Mouse (Mus musculus) embryo, embryonic 10 days (tissue): Measurements from ENCODE around the gene Olfr693.
"Not testable (repeated sequence)": the region's sequence is repeated elsewhere in the genome, so short reads cannot be mapped to it uniquely, and the experiment has no call there.

Experiments
- DNase-seq: peaks from one replicate; pipeline ENCODE4 v3.0.0-alpha.2; 2015; ENCODE audit warnings: low spot score

The Olfr693 gene

DNA sequence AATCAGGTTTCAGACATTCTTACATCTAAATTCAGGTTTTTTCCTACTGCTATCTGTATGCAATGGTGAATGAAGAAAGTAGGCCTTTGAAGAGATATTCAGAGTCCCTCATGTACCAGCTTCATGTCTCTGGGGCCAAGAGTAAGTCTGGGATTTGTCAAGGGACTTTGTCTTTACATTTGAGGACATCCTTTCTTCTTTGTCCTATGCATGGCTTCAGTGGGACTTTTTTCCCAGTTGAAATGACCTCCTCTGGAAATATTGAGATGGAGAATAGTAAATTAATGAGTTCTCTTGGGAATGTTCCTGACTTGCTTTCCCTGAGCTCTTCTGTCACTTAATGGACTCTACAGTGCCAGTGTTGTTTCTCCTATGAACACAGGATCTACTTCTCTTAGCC, at the start of gene Olfr693:
Gene Olfr693, minus strand, starts transcription at position 101 of the 400 bp plus-strand sequence.
- DNase-seq, result no peak

DNA sequence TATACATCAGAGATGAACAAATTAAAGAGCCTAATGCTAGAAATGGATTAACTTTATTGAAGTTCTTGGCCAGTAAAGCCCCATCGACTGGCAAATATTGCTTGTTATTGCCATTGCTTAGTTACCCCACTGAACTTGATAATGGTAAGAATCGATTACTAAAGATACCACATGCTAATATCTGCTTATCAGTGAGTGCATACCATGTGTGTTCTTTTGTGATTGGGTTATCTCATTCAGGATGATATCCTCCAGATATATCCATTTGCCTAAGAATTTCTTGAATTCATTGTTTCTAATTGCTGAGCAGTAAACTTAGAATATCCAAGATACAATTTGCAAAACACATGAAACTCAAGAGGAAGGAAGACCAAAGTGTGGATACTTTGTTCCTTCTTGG, 45.3 kb upstream of the Olfr693 start:
- not testable (repeated sequence) for DNase-seq

DNA sequence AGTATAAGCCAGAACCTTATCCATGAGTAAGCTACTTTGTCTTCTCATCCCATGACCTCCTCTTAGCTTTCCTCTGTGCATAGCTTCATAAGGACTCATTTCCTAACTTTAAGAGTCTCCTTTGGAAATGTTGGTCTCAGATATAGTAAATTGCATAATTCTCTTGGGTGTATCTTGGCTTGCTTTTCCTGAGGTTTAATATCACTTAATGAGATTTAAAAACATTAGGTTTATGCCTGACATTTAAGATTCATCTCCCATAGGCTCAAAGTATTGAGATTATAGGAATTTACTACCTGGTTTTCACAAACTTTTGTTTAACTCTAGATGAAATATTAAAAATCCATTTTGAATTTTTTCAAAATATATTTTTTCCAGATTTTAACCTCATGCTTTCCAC, 35.9 kb upstream of the Olfr693 start, which contains the start of gene Olfr695:
Gene Olfr695, minus strand, starts transcription at position 101 of the 400 bp plus-strand sequence.
- no peak for DNase-seq

DNA sequence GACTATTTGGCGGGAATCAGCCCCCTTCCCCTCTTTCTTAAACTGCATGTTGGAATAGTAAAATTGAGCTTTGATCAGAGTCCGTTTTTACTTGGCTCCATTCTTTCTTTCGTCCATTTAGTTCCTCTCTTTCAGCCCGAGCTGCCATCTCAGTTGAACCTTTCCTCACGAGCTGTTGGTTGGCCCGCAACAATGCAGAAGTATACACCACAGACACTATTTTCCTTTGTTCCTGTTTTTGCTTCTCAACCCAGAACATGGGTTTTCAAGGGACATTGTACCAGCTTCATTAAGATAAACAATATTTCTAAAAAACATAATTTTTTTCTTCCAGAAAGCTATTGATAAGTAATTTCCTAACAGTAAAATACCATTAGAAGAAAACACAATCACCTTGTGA, 31.1 kb upstream of the Olfr693 start:
- no peak for DNase-seq

DNA sequence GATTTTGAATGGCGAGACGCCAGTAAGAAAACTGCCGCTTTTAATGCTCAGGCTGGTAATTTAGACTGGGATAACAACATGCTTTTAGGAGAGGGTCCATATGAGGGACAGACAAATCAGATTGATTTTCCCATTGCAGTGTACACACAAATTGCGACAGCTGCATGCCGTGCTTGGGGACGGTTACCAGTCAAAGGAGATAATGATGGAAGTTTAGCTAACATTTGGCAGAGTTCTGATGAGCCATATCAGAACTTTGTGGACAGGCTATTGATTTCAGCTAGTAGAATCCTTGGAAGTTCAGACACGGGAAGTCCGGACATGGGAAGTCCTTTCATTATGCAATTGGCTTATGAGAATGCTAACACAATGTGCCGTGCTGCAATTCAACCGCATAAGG, 27.3 kb upstream of the Olfr693 start:
- not testable (repeated sequence) for DNase-seq

DNA sequence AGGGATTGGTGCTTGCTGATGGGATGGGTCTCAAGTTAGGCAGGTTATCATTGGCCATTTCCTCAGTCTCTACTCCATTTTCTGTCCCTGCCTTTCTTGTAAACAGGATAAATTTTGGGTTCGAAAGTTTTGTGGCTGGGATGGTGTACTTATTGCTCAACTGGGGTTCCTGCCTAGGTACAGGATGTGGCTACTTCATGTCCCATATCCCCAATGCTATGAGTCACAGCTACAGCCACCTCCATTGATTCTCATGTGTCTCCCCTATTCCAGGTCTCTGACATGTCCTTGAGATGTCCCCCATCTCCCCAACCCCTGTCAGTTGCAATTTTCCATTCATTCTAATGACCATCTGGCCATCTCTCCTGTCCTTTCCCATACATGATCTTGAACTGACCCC, 16.5 kb upstream of the Olfr693 start:
- DNase-seq, result no peak

DNA sequence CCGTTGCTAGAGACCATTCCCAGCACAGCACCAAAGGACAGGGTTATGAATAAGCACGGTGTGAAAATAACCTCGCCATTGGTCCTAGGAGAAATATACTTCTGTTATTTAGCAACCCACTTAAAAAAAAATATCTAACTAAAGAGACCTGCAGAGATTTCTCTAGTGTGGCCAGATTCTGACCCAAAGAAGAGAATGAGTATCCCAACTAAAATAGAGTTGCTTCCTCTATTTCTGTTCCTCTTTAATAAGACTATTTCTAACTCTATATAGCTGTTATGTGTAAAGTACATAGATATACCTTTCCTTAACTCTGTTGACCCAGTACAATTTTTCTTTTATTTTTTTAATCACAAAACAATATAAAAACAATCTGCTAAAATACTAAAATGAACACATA, 12.6 kb upstream of the Olfr693 start:
- no peak for DNase-seq

DNA sequence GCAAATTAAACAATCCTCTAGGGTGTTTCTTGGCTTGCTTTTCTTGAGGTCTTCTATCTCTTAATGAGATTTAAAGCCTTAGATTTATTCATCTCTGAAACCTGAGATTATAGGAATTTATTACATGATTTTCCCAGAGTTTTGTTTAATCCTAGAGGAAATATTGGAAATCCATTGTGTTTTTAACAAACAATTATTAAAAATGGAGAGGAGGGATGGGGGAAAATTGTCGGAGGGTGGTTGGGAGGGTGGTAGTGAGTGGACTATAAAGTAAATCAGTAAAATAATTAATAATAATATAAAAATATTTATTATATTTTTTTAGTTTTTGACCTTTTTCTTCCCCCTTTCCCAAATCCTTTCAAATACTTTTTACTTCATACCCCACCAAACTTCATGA, 11.3 kb upstream of the Olfr693 start, which contains the start of gene Olfr694:
Gene Olfr694, minus strand, starts transcription at position 101 of the 400 bp plus-strand sequence.
- DNase-seq, result no peak

DNA sequence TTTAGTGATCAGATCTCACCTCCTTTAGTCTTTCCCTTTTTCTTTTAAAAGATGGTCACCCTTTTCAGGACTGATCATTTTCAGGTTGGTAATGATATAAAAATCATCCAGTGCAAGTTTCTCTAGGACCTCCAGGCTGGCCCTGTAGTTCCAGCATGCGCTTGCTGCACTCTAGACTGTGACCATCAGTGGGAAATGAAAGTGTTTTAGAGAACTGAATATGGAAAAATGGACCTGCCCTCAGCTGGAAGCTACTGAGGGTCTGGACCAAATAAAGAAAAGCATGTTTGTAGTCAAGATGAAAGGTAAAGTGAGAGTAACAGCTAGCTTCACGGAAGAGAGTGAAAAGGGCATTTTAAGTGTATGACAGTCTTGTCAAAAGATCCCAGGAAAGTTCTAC, 5.0 kb upstream of the Olfr693 start:
- no peak for DNase-seq

DNA sequence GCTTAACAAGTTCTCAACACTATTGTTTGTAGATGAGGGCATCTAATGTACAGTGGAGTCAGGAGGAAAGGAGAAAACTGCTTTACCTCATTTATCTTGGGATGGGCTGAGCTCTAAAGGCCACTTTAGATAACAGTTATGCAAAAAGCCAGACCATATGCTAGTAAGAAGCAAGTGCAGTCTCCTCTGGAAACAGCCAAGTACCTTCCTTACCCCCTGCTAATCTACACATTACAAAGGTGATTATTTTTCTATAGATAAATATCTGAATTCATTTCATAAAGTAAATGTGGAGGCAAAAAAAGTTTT, 28.1 kb downstream of the Olfr693 start:
- DNase-seq, result no peak

DNA sequence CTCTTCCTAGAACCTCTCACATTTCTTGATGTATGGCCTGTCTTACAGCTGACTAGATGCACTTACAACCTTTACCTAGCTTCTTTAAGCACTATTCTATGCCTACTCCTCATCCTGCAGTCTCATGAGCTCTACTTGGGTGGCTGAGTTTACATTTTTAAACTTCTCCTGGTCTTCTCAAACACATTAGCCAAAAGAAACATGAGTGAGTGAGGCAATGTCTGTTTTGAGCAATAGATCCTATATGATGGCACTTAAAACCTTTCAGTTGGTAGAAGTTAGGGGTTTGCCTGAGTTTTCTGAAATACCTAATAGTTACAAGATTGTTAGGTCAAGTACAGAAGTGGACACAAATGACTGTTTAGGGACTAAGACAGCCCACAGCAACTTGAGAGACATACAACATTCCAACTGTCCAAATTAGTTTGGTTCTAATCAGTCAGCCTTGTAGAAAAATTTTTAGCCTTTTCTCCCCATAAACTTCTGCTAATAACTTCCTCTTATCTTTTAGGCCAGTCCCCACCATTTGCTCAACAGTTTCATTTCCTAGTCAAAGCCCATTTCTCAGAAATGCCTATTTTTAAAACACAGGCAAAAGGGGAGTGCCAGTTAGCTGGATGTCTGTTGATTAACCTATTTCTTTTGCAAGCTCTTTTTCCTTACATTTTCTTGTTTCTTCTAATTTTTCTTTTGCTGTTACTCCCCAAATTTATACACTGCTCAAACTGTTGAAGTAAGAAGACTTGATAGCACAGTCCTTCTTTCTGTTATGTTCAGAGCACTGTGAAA, 28.6 kb downstream of the Olfr693 start:
- no peak for DNase-seq

DNA sequence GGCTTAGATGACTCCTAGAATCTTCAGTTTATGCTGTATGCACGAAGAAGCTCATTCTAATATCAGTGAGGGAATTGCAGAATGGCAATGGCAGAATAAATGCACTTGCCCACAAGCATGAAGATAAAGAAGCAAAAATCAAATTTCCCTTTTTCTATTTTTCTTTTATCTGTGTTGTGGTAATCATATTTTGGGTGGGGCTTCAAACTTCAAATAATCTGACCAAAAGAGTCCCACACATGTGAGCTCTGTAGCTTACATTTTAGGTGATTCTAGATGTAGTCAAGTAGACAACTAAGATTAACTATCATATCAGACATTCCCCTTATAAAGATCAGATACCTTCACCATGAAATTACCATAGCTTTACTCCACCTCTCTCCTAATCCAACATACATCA, 30.6 kb downstream of the Olfr693 start:
- DNase-seq, result no peak

DNA sequence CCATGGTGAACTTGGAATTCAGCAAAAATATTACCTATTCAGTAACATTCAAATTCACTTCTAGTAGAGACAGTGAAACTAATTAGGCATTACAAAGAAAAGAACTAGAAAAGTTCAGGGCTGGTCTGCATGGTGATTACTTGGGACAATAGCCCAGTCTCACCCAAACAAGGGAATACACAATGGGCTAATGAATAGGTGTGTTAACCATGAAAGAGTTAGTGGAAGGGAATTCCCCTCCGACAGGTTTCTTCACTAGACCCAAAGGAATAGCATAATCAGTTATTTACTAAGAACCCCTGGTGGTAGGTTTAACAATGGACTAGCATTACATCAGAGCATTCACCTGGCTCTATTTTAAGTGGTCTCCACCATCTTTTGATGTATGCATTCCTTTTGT, 35.1 kb downstream of the Olfr693 start:
- no peak for DNase-seq

DNA sequence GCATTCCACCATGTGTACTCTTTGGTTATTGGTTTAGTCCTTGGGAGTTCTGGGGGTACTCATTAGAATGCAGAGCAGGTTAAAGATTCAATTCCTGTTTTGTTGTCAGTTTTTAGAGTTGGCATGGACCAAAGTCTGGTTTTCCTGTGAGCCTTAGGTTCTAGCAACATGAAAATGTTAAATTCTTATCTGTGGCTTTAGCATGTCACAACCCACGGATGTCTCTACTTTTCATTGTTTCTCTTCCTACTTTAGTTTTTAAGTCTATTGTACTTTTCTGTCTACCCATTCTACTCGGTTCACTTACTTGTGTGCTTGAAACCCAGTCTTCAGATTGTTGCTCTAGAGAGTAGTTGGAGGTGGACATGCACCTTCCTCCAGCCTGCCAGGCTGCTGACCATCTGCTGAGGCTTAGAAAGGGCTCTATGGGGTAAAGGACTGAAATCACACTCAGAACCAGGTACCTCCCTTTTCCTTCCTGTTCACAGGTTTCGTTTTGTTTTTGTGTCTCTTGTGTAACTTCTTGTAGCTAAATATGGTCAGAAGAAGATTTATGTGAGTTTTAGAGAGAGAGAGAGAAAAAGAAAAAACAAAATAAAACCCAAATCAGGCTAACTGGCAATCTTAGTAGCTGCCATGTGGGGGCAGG, 36.0 kb downstream of the Olfr693 start:
- no peak for DNase-seq

DNA sequence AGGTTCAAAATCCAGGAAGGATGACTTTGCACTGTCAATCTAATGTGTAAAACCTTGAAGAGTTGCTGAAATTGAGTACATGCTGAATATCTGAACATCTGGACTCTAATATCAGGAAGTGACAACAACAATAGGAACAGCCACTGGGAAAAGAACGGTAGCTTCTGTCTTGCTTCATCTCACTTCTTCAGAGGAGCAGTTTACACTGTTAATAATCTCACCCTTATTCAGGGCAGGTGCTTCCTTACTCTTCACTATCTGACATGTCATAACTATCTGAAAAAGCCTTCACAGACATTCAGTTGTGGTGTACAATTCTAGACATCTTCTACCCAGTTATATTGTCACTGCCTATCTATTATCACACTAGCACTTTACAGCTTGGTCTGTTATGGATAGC, 39.5 kb downstream of the Olfr693 start:
- DNase-seq, result no peak

DNA sequence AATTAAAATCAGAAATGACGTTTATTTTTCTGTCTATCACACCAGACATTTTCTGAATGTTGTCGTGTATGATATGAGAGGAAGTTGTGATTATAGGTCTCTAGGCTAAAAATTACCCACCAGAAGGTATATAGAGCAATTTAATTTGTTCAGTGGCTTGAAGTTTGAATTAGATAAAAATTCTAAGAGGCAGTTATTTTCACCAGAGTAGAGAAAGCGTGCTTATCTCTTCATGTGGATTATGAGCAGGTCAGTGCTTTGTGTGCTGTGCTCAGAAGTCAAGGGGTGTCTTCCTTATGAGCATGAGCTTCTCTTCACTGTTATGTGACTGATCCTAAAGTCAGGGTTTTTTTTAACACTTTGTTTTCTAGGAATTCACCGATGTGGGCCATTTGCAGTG, 44.8 kb downstream of the Olfr693 start:
- DNase-seq, result no peak
